Mouse (Mus musculus) neural tube, embryonic 13.5 days (tissue): ENCODE data around the gene Serpina1f. TPM values are rescaled to one million over a fixed set of nuclear protein-coding genes. Genes with fewer than 3 reads are reported as not detected.
A peak's percentile ranks its signal among the peaks of the same experiment; 100 is the strongest.

Experiments
- ATAC-seq: fragments of 200-750 bp; cut with Nextera tagmentation; 2 replicates; pipeline ENCODE4 v1.8.0; 2017; ENCODE audit warnings: low read depth, mild to moderate bottlenecking, moderate TSS enrichment, moderate library complexity
- H3K27ac ChIP-seq: fragments of 300-500 bp; sonication (generic); replicated peaks from 2 replicates; pipeline ENCODE4 v1.5.1; 2015; ENCODE audit warnings: moderate library complexity, mild to moderate bottlenecking, inconsistent platforms
- H3K27me3 ChIP-seq: fragments of 300-500 bp; sonication (generic); 2 replicates; pipeline ENCODE4 v1.6.1; 2015; ENCODE audit warnings: mild to moderate bottlenecking, inconsistent platforms
- H3K36me3 ChIP-seq: fragments of 300-500 bp; sonication (generic); 2 replicates; pipeline ENCODE4 v1.6.1; 2015; ENCODE audit warnings: mild to moderate bottlenecking, inconsistent platforms
- H3K4me1 ChIP-seq: fragments of 300-500 bp; sonication (generic); replicated peaks from 2 replicates; pipeline ENCODE4 v1.6.1; 2015; ENCODE audit warnings: inconsistent platforms
- H3K4me2 ChIP-seq: fragments of 300-500 bp; sonication (generic); 2 replicates; pipeline ENCODE4 v1.6.1; 2015; ENCODE audit warnings: inconsistent platforms, mild to moderate bottlenecking, moderate library complexity
- H3K4me3 ChIP-seq: fragments of 300-500 bp; sonication (generic); 2 replicates; pipeline ENCODE4 v1.5.1; 2015; ENCODE audit warnings: mild to moderate bottlenecking, inconsistent platforms
- H3K9ac ChIP-seq: fragments of 300-500 bp; sonication (generic); 2 replicates; pipeline ENCODE4 v1.6.1; 2015; ENCODE audit warnings: moderate library complexity, mild to moderate bottlenecking, inconsistent platforms
- H3K9me3 ChIP-seq: fragments of 300-500 bp; sonication (generic); 2 replicates; pipeline ENCODE4 v1.6.1; 2016; ENCODE audit warnings: inconsistent platforms
- WGBS: fragments of 180-500 bp; shearing (Covaris S2); methylation state at CpG from one replicate; pipeline ENCODE4 v1.1.7; 2015; 5-methylcytosine and 5-hydroxymethylcytosine counted together
- polyA plus RNA-seq: library from polyadenylated mRNA; unstranded; fragments of >200 nt; fragmentation: Nextera tagmentation; extraction: Ambion mirVana; gene quantifications from 2 replicates; pipeline ENCODE4 v1.2.1, GENCODE M21; 2015

The Serpina1f gene
- polyA plus RNA-seq, 1 experiment from 2014 or later = not detected

- WGBS = 89% methylated on average over 2 of the region's 2 CpGs
Measured at GRCm38 (mm10) chr12:103659171-103659570, 36.2 kb downstream of the Serpina1f start.

DNA sequence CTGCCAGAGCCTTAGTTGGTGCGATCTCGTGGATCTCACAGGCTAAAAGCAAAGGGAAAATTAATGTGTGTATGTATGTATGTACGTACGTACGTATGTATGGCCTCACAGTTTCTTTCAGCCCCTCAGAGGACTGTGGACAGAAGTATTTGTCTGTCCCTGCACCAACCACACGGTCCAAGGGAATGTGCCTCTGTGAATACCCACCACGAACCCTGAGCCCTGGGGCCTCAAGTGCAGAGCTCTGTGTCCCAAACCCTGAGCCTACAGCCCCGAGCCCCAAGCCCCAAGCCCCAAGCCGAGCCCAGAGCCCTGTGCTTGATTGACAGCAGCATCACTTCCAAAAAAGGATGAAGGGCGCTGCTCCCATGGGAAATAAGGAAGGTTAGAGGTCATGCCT is 37.3 kb downstream of the Serpina1f start:
- H3K27me3 ChIP-seq = no peaks in the 10 kb centered on the region
- H3K4me2 ChIP-seq = no peak overlapping the region
- H3K9me3 ChIP-seq = no peaks in the 10 kb centered on the region
- no peaks in the 10 kb centered on the region for H3K36me3 ChIP-seq
- no peak for ATAC-seq
- H3K4me3 ChIP-seq = no peak overlapping the region
- H3K4me1 ChIP-seq = no peaks in the 10 kb centered on the region
- H3K27ac ChIP-seq = no peak overlapping the region
- no peak overlapping the region for H3K9ac ChIP-seq
- 83% methylated on average over 10 of the region's 10 CpGs for WGBS

More at GRCm38 (mm10) chr12:103659171-103659570, 36.2 kb downstream of the Serpina1f start:
- Histone ChIP-seq H3K36me3 (no peaks in the 10 kb centered on the region), H3K4me1 (no peaks in the 10 kb centered on the region), H3K9me3 (no peaks in the 10 kb centered on the region), H3K9ac (no peak overlapping the region), H3K27me3 (no peaks in the 10 kb centered on the region), H3K27ac (no peak overlapping the region), H3K4me2 (no peak overlapping the region), H3K4me3 (no peak overlapping the region)
- no peak for ATAC-seq

DNA sequence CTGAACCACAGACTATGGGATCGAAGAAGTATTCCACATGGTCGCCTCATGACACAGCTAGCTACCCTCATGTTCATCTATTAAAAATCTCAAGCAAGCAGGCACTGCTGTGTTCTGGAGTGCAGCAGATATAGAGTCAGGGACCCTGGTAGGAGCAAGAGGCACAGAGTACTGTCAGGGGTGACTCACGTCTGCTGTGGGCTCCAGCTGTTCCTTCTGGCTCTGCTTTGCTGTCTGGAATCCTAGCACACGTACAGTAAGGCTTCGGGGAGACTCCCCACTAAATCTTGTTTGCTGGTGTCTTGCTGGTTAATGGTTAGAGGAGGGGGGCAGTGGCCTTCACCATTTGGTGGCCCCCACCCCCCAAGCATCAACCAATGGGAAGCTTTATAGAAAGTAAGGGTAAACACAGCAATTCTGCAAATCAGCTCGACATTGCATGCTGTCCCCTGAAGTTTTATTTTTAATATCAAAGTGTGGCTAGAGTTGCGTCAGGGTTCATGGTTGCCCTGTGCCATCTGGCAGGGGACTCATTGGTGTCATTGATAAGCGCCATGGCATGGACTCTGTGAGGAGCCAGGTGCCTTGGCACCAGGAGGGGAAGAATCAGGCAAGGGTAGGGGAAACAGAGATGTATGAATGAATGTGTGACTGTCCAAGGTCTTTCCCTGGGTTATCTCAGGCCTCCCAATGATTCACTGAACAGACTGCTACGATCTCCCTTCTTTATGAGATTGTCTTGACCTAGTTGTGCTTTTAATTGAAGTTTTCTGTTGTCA is 38.3 kb downstream of the Serpina1f start, which contains the start of gene Serpina6:
Gene Serpina6, minus strand, starts transcription at position 365 of the 779 bp plus-strand sequence.
- no peak within 1 kb of the TSS for H3K4me3 ChIP-seq
- H3K36me3 ChIP-seq = no peaks in the 10 kb centered on the region
- WGBS = 81% methylated on average over 9 of the region's 9 CpGs
- H3K27ac ChIP-seq = no peak within 1 kb of the TSS
- H3K4me1 ChIP-seq = no peaks in the 10 kb centered on the region
- no peak within 1 kb of the TSS for H3K9ac ChIP-seq
- H3K27me3 ChIP-seq = no peaks in the 10 kb centered on the region
- H3K9me3 ChIP-seq = no peaks in the 10 kb centered on the region
- ATAC-seq = no peak
- H3K4me2 ChIP-seq = no peak within 1 kb of the TSS

- no peak overlapping the region for H3K4me3 ChIP-seq
- WGBS = 89% methylated on average over 7 of the region's 7 CpGs
- ATAC-seq = no peak
- H3K27me3 ChIP-seq = no peaks in the 10 kb centered on the region
- H3K4me2 ChIP-seq = no peak overlapping the region
- H3K9ac ChIP-seq = no peak overlapping the region
- H3K27ac ChIP-seq = no peak overlapping the region
- no peaks in the 10 kb centered on the region for H3K9me3 ChIP-seq
- no peaks in the 10 kb centered on the region for H3K4me1 ChIP-seq
- no peaks in the 10 kb centered on the region for H3K36me3 ChIP-seq
Measured at GRCm38 (mm10) chr12:103655123-103656044, 39.9 kb downstream of the Serpina1f start.

DNA sequence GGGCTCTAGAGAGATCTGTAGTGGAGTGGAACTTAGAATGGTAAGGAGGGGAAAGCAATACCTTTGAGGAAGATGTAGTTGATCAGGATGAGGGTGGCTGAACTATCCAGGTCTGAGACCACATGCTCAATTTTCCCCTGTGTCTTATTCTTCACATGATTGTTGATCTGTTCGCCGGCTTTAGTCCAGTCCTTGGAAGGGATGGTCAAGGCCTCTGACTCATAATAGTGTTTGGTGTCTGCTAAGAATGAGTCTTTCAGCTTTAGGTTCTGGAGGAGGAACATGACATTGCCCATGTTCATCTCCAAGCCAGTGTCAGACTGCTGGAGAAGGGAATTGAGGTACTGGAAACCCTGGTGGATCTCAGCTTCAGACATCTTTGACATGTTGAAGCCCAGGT is 41.5 kb downstream of the Serpina1f start:
- no peaks in the 10 kb centered on the region for H3K4me1 ChIP-seq
- WGBS = 94% methylated on average over 2 of the region's 2 CpGs
- ATAC-seq = no peak
- no peak overlapping the region for H3K4me2 ChIP-seq
- H3K27ac ChIP-seq = no peak overlapping the region
- H3K36me3 ChIP-seq = no peaks in the 10 kb centered on the region
- no peaks in the 10 kb centered on the region for H3K9me3 ChIP-seq
- no peaks in the 10 kb centered on the region for H3K27me3 ChIP-seq
- no peak overlapping the region for H3K9ac ChIP-seq
- no peak overlapping the region for H3K4me3 ChIP-seq

DNA sequence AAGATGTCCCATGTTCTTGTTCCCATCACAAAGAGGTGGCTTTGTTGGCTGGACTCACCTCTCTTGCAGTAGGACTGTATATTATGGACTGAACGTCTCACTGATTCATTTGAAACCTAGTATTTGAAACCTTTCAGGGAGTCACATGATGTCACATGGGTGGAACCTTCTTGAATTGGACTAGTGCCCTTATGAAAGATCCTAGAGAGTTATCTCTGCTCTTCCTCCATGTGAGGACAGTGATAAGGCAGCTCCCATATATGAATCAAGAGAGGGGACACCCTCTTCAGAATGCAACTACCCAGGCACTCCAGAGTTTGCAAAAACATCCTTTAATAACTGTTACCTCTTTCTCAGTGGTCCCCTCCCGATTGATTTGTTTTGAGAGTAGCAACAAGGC is 49.0 kb downstream of the Serpina1f start:
- Histone ChIP-seq H3K27me3 (no peaks in the 10 kb centered on the region), H3K4me2 (no peak overlapping the region), H3K9me3 (no peaks in the 10 kb centered on the region), H3K9ac (no peak overlapping the region), H3K4me3 (no peak overlapping the region), H3K36me3 (no peaks in the 10 kb centered on the region), H3K27ac (no peak overlapping the region), H3K4me1 (no peaks in the 10 kb centered on the region)
- WGBS = 84% methylated on average over 2 of the region's 2 CpGs
- no peak for ATAC-seq

DNA sequence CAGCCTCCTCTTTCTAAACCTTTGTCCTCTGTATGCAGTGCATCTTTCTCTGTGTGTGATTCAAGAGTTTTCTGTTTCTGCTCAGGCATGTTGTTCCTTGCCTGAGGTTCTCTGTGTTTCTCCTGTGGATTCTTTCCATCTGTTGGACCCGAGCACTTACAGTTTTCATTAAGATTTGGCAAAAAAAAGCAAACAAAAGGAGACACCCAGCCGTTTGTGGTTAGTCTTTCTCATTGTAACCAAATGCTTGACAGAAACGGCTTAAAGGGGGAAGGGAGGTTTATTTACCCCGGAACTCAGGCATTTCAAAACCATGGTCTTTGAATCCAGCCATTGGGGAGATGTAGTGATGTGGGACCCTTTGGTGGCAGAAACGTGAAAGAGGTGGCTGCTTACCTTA is 50.7 kb downstream of the Serpina1f start:
- Histone ChIP-seq H3K9me3 (no peaks in the 10 kb centered on the region), H3K4me2 (no peak overlapping the region), H3K36me3 (no peaks in the 10 kb centered on the region), H3K27ac (no peak overlapping the region), H3K4me1 (no peaks in the 10 kb centered on the region), H3K4me3 (no peak overlapping the region), H3K27me3 (no peaks in the 10 kb centered on the region), H3K9ac (no peak overlapping the region)
- WGBS = 50% methylated on average over 5 of the region's 5 CpGs
- ATAC-seq = no peak

DNA sequence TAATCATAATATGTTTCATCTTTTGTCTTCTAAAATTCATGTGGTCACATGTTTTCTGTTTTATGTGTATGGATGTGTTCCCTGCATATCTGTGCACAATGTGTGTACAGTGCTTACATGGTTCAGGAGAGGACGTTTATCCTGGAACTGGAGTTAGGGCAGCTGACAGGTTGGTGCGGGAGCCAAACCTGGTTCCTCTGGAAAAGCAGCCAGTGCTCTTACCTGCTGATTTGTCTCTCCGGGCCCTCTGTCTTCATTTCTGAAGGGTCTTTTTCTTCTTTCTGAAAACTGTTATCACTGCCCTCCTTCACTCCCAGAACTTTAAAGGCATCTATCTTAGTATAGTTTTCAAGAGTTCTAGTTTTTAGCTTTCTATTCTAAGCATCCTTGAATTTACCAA is 51.5 kb downstream of the Serpina1f start:
- no peaks in the 10 kb centered on the region for H3K4me1 ChIP-seq
- no peaks in the 10 kb centered on the region for H3K36me3 ChIP-seq
- no peak for ATAC-seq
- no peaks in the 10 kb centered on the region for H3K9me3 ChIP-seq
- H3K27me3 ChIP-seq = no peaks in the 10 kb centered on the region
- no peak overlapping the region for H3K9ac ChIP-seq
- WGBS = 87% methylated on average over 3 of the region's 3 CpGs
- no peak overlapping the region for H3K27ac ChIP-seq
- H3K4me2 ChIP-seq = no peak overlapping the region
- H3K4me3 ChIP-seq = no peak overlapping the region

GRCm38 (mm10) chr12:103643336-103643735 is 52.0 kb downstream of the Serpina1f start:
- Histone ChIP-seq H3K36me3 (no peaks in the 10 kb centered on the region), H3K27me3 (no peaks in the 10 kb centered on the region), H3K27ac (no peak overlapping the region), H3K9ac (no peak overlapping the region), H3K4me3 (no peak overlapping the region), H3K4me1 (no peaks in the 10 kb centered on the region), H3K9me3 (no peaks in the 10 kb centered on the region), H3K4me2 (no peak overlapping the region)
- peak; percentile 36; the same call in 1 of the 2 replicates for ATAC-seq
- WGBS = 0% methylated on average over 2 of the region's 2 CpGs

Other genes starting within 250 kb of the Serpina1f start
- not detected in 2 replicates for gene Ifi27l2b, start 238.3 kb downstream of the Serpina1f start, polyA plus RNA-seq
- gene Ppp4r4, start 163.2 kb downstream of the Serpina1f start, polyA plus RNA-seq = 1.8 and 2.0 TPM in 2 replicates
- not detected in 2 replicates for gene Serpina10, start 64.1 kb downstream of the Serpina1f start, polyA plus RNA-seq
- 0.35 and 0.36 TPM in 2 replicates for gene Serpina6, start 38.3 kb downstream of the Serpina1f start, polyA plus RNA-seq
- not detected in 2 replicates for gene Serpina16, start 19.4 kb downstream of the Serpina1f start, polyA plus RNA-seq
- not detected in 2 replicates for gene Serpina1d, start 78.1 kb upstream of the Serpina1f start, polyA plus RNA-seq
- 0.27 TPM in 1 of 2 replicates, not detected in the other for gene Serpina1b, start 134.8 kb upstream of the Serpina1f start, polyA plus RNA-seq
- gene Serpina1a, start 168.0 kb upstream of the Serpina1f start, polyA plus RNA-seq = 0.68 TPM in 1 of 2 replicates, not detected in the other
- not detected in 2 replicates for gene Serpina1c, start 209.4 kb upstream of the Serpina1f start, polyA plus RNA-seq